Mouse (Mus musculus): ENCODE results near the gene Catsperz.

- TF ChIP-seq MYOD1 (IDR thresholded peaks at IDR 0.05; ENCODE audit: control insufficient read depth, insufficient read length, low read depth) = no peak
- no peak for TF ChIP-seq CTCF (IDR thresholded peaks at IDR 0.05; ENCODE audit: control insufficient read depth, insufficient read depth, insufficient read length)
These were observed 22.1 kb downstream of the Catsperz start for GRCm38 (mm10) chr19:6903031-6903430.

All from C2C12 (cell line).